Mouse (Mus musculus) left cerebral cortex, postnatal 36 days (tissue): Measurements from ENCODE around the gene Zic4. TPM values are rescaled to one million over a fixed set of nuclear protein-coding genes. Genes with fewer than 3 reads are reported as not detected.

Source experiments
- DNase-seq, 2 experiments: peaks; one replicate each; pipeline ENCODE4 v3.0.0; 2021 to 2022; ENCODE audit warnings: low spot score in 2 of 2, mixed read lengths in 1 of 2
- intact Hi-C: fragments of 180-260 bp; cut with DNase I; formaldehyde crosslinking; loops from one replicate; pipeline ENCODE4 v1.15.1; 2025
- total RNA-seq, 2 experiments: library from RNA; stranded (reverse); gene quantifications; 2 replicates each; pipeline ENCODE4 v1.2.3; 2021

Gene Zic4
- total RNA-seq, 2 experiments from 2014 or later = 2.8 to 4.7 TPM

DNA sequence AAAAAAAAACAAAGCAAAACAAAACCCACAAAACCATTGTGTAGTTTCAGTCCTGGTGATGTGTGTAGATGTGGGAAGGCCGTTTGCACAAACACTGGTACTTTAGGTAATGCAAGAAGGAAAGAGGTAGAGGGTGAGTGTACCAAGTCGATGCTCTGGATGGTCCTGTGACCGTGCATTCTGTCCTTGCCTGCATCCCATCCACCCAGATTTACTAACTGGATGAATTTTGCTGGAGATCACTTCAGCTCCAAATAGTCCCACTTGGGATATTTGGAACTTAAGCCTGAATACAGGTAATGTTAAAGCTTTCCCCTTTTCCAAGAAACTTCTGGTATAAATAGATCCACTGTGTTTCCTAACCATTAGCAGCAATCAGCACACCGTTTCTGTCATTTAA lies 26.0 kb downstream of the Zic4 start:
- intact Hi-C loops = no loop called here
- no peak for DNase-seq

- no peak for DNase-seq
- intact Hi-C loops = no loop called here
These were observed 31.3 kb downstream of the Zic4 start for GRCm38 (mm10) chr9:91393376-91394068.

DNA sequence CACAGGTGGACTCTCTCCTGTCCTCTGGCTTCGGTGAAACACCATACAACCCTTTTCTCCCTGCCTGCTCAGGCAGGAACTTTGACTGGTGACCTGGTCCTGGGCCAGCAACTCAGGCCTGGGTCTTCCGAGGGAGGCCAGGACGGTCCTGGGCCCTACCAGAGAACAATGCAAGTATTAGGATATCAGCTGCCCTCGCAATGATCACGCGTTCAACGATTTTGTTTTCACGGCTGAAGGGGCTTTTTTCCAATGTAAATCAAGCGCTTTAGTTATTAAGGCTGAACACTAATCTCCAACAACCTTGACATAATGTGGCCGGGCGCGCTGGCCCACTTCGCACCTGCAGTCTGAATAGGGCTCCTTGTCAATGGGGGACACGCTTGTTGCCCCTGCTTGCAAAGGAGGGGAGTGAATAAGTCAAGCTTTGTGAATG lies 32.0 kb downstream of the Zic4 start:
- no peak for DNase-seq
- intact Hi-C loops = no loop called here

DNA sequence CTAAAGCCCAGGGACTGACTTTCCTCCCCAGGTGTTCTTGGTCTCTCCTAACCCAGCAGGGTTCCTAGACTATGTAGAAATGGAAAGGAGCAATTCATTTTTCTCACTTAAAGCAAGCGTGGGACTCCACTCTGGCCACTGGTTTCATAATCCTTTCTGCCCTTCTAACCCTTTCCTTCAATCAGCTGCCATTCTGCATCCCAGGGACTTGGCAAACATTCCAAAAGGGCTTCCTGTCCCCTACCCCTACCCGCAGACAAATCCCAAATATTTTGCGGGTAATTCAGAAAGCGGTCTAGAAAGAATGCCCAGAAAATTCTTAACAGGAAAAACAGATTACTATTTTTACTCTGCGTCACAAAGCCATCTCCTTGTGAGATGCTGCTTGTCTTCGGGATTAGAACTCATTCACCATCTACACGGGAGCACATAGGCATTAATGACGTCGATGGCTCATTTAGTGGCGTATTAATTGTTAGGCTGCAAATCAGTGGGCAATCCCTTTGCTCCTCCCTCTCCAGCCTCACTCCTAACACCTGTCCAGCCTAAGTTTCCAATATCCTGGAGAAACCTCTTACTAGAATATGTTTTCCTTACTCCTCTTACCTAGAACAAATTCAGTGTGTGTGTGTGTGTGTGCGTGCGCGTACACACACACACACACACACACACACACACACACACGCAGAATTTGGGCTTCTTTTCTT lies 33.0 kb downstream of the Zic4 start:
- intact Hi-C loops = no loop called here

GRCm38 (mm10) chr9:91399976-91400375 lies 37.8 kb downstream of the Zic4 start:
- DNase-seq = no peak
- intact Hi-C loops = no loop called here

More for the DNA sequence above, 33.0 kb downstream of the Zic4 start:
- no peak for DNase-seq

DNA sequence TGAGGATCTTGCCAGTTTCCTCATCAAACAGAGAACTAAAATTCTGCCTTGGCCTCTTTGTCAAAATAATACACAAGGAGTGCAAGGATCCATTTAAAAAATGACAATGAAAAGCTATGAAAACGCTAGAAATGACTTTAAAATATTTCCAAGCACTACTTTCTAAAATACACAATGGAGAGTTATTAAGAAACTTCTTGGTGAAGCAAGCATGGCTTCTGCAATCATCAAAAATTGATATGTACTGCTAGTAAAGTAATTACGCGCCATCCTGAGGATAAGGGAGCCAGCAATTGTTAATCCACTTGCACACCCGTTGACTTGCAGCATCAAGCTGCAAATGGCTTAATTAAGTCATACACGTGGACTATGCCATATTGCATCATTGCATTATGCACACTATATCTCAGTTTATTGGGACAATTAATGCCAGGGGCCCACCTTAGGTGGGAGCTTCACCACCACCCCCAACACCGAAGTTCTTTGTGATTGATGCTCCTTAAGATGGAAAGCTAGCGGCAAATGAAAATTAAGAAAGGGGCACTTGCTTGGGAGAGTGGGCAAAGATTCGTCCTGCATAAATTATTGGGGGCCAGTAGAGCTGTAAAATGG lies 38.4 kb downstream of the Zic4 start:
- intact Hi-C loops = no loop called here
- DNase-seq = no peak

- intact Hi-C loops = no loop called here
These were observed 39.3 kb downstream of the Zic4 start for GRCm38 (mm10) chr9:91401471-91401870.

GRCm38 (mm10) chr9:91404229-91404628 lies 42.0 kb downstream of the Zic4 start:
- DNase-seq = no peak
- intact Hi-C loops = no loop called here

More at GRCm38 (mm10) chr9:91401471-91401870, 39.3 kb downstream of the Zic4 start:
- DNase-seq = no peak

DNA sequence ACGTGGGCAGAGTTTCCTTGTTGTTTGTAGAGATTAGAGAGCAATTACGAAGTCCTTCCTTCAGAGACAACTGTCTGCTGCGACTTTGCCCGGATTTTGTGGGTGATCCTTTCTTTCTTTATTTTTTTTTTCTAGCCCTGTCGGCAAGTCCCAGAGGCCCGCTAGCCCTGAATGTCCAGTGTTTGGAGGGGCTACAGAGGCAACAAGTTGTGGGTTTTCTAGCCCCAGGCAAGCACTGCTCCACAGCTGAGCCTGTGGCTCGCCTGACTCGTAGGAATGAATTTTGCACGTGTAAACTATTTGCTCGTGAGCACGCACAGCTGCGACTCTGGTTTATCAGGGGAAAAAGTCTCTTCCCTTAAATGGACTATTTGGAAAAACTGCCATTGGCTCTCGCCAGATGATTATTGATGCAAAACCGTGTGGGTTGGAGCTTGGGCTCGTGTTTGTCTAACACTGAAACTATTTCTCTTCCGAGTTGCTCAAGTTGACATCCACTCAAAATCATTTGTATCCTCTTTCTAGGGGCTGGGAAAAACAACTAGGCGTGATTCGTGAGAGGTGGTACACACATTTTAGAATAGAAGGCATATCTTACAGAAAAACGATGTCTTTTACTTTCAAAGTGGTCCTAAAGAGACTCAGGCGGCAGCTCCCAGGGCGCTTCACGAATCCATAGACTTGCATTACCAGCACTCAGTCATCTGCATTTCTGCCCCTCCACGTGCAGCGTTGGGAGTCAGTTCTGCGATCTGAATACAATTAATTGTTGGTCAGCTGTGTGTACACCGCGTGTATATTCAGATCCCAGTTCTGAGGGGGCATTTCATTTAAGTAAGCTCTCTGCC lies 42.9 kb downstream of the Zic4 start:
- no peak for DNase-seq
- intact Hi-C loops = loop anchor here (5.0 kb wide), 1 partner anchor 43 kb away; the partner anchor contains the start of gene Zic4

DNA sequence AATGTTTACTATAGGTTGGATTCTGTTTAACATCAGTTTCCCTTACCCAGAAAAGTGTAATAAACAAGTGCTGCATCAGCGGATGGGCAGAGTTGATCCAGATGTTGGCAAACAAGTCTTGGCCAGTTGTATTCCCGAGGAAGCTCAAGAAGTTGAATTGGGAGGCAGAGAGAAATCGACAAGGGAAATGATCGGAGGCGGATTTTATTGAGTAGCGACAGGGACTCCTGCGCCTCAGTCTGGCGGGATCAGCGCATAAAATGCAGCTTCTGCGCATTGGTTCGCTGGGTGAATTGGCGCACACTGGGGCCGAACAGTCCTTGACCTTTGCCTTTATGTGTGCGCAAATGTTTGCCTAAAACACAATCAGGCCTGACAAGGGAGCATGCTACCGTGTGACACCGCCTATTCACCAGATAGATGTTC lies 43.6 kb downstream of the Zic4 start:
- no peak for DNase-seq
- intact Hi-C loops = loop anchor here (5.0 kb wide), 1 partner anchor 43 kb away; the partner anchor contains the start of gene Zic4

GRCm38 (mm10) chr9:91406258-91406763 lies 44.1 kb downstream of the Zic4 start:
- no peak for DNase-seq
- intact Hi-C loops = loop anchor here (5.0 kb wide), 1 partner anchor 44 kb away; the partner anchor contains the start of gene Zic4

DNA sequence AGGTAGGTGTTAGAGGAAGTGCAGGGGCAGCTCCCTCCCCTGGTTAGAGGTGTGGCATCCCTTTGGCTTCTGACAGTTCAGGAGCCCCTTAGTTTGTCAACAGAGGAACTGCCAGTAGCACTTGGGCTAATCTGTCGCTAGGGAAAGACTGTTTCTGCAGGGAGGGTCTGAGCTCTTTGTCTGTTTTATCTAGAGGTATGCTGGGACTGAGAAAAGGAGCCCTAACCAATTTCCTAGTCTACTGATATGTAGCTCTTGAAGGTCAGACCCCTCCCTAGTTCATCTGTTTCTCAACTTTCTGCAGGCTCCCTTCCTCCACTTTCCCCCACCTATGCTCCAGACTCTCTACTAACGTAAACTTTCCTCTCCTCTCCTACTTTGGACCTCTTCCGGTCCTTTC lies 47.6 kb downstream of the Zic4 start:
- no peak for DNase-seq
- intact Hi-C loops = loop anchor here (5.0 kb wide), 1 partner anchor 47 kb away; the partner anchor contains the start of gene Zic4

GRCm38 (mm10) chr9:91414007-91414661 lies 51.9 kb downstream of the Zic4 start:
- no peak for DNase-seq
- intact Hi-C loops = no loop called here

- intact Hi-C loops = no loop called here
- DNase-seq = no peak
These were observed 58.2 kb downstream of the Zic4 start for GRCm38 (mm10) chr9:91420441-91420840.

Other genes with a start within 250 kb of the Zic4 start
- 10 to 100 TPM in 1 of 2 experiments, 1 to 10 TPM in 1; 7.2 to 15.3 TPM for gene Zic1, start 3.4 kb downstream of the Zic4 start, total RNA-seq